ENCODE assay signal across 12 mouse cellular contexts in the genomic region with DNA sequence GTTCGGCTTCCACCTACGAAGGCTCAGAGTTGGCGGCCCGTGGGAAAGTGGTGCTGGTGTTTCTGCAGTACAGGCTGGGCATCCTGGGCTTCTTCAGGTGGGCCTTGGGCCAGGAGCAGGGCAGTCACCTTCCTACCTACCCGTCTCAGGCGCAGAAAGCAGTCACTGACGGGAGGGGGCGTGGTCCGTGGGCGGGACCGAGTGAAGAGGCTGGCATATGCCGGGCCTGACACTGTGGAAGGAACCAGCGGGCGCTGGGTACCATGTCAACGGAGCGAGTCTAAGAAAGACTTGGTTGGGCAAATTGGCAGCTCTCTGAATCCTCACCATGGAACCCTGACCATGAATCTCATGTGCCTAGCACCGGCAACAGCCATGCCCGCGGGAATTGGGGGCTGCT. TPM values are rescaled to one million over a fixed set of nuclear protein-coding genes. Genes with fewer than 3 reads are reported as not detected.
A peak's percentile ranks its signal among the peaks of the same experiment; 100 is the strongest.
DNase-seq lines count a peak whose midpoint lies in the region; ATAC-seq lines count a peak whose summit lies in the region.
"Had no signal": no experiment of that assay in that cellular context is flagged by ENCODE, and none has a peak within 500 bp of the region (broad histone marks: within the 10 kb centered on the region; RNA-seq: fewer than 3 reads in every experiment).

No protein-coding gene starts in this region.

- peaks cover 12% of the 10 kb centered on the region for H3K27me3 ChIP-seq in heart, embryonic 12.5 days (replicated peaks)
- H3K27me3 ChIP-seq in limb, embryonic 15.5 days: 0 out of 2 replicates have a peak, but pooled peaks cover 5% of the 10 kb centered on the region
- H3K27me3 ChIP-seq: forebrain, embryonic 13.5 days had no signal

- DNase-seq in heart, adult 8-10 months (ENCODE audit: low spot score): no peak
- DNase-seq in thymus, postnatal 4 days: peak; percentile 37
- no peak for DNase-seq in thymus, adult 18-20 months
- DNase-seq in right cerebral cortex, postnatal 4 days: no peak
- DNase-seq in left cerebral cortex, postnatal 10 days (ENCODE audit: extremely low spot score in 1 of 2, low spot score in 2 of 2): no peak
- DNase-seq in urinary bladder, postnatal 10 days (ENCODE audit: low spot score): no peak
- DNase-seq: kidney, adult 8-10 months; retina, postnatal 1 day had no signal

- no peaks in the 10 kb centered on the region for H3K36me3 ChIP-seq in heart, embryonic 12.5 days
- no peaks in the 10 kb centered on the region for H3K36me3 ChIP-seq in limb, embryonic 15.5 days
- H3K36me3 ChIP-seq: midbrain, embryonic 12.5 days had no signal

- no peak overlapping the region for H3K9ac ChIP-seq in heart, embryonic 12.5 days
- H3K9ac ChIP-seq in limb, embryonic 15.5 days: no peak overlapping the region
- H3K9ac ChIP-seq: forebrain, embryonic 13.5 days; midbrain, embryonic 12.5 days had no signal

- no peak for ATAC-seq in heart, embryonic 12.5 days (ENCODE audit: insufficient number of reproducible peaks, low FRiP score)
- 0 out of 2 replicates have a peak, but pooled peaks have one; percentile 44 for ATAC-seq in limb, embryonic 15.5 days (ENCODE audit: insufficient number of reproducible peaks, low FRiP score, low TSS enrichment, low read depth)
- ATAC-seq: forebrain, embryonic 13.5 days had no signal

- H3K27ac ChIP-seq in heart, embryonic 12.5 days (ENCODE audit: poor library complexity, severe bottlenecking): no peak overlapping the region
- H3K27ac ChIP-seq in limb, embryonic 15.5 days: no peak overlapping the region
- H3K27ac ChIP-seq: forebrain, embryonic 13.5 days; midbrain, embryonic 12.5 days had no signal

- intact Hi-C loops in left cerebral cortex, postnatal 10 days (cut with DNase I): no loop called here

- H3K9me3 ChIP-seq in heart, embryonic 12.5 days (replicated peaks): no peaks in the 10 kb centered on the region
- no peaks in the 10 kb centered on the region for H3K9me3 ChIP-seq in limb, embryonic 15.5 days
- H3K9me3 ChIP-seq: forebrain, embryonic 13.5 days; midbrain, embryonic 12.5 days had no signal

- WGBS in heart, embryonic 12.5 days: 25% methylated on average over 19 of the region's 19 CpGs
- 35% methylated on average over 19 of the region's 19 CpGs for WGBS in limb, embryonic 15.5 days

- H3K4me2 ChIP-seq in heart, embryonic 12.5 days: peak overlapping the region; percentile 42
- no peak overlapping the region for H3K4me2 ChIP-seq in limb, embryonic 15.5 days
- H3K4me2 ChIP-seq: forebrain, embryonic 13.5 days; midbrain, embryonic 12.5 days had no signal

- H3K4me3 ChIP-seq in heart, embryonic 12.5 days: peak overlapping the region; percentile 0; the same call in 1 of the 2 replicates
- H3K4me3 ChIP-seq in limb, embryonic 15.5 days: no peak overlapping the region
- H3K4me3 ChIP-seq: forebrain, embryonic 13.5 days; midbrain, embryonic 12.5 days had no signal

- 0 out of 2 replicates have a peak, but pooled peaks cover 4% of the 10 kb centered on the region for H3K4me1 ChIP-seq in heart, embryonic 12.5 days (replicated peaks)
- 0 out of 2 replicates have a peak, but pooled peaks cover 4% of the 10 kb centered on the region for H3K4me1 ChIP-seq in limb, embryonic 15.5 days
- H3K4me1 ChIP-seq: forebrain, embryonic 13.5 days; midbrain, embryonic 12.5 days had no signal

RNA-seq across cellular contexts. Expression of a gene that starts 10.8 kb away (rescaled TPM):
- polyA plus RNA-seq in heart, embryonic 12.5 days (2016; fragmentation: Nextera tagmentation; extraction: Ambion mirVana): not detected in 2 replicates
- total RNA-seq in heart, adult 8-10 months (2022): not detected
- polyA plus RNA-seq in limb, embryonic 15.5 days (2015; fragmentation: Nextera tagmentation; extraction: Ambion mirVana): not detected in 2 replicates
- total RNA-seq in left cerebral cortex, postnatal 10 days (2021): not detected
- polyA plus RNA-seq: midbrain, embryonic 12.5 days had no signal

RNA-seq across cellular contexts. Expression of a gene that starts 28.1 kb away (rescaled TPM):
- polyA plus RNA-seq in heart, embryonic 12.5 days (2016; fragmentation: Nextera tagmentation; extraction: Ambion mirVana): 65.3 and 67.9 TPM in 2 replicates
- 10 to 100 TPM; 19.2 to 21.8 (median 21.0) TPM for total RNA-seq in heart, adult 8-10 months (2022)
- polyA plus RNA-seq in limb, embryonic 15.5 days (2015; fragmentation: Nextera tagmentation; extraction: Ambion mirVana): 77.3 and 89.0 TPM in 2 replicates
- 10 to 100 TPM; 20.9 to 23.0 TPM for total RNA-seq in left cerebral cortex, postnatal 10 days (2021)

RNA-seq across cellular contexts. Expression of a gene that starts 58.8 kb away (rescaled TPM):
- polyA plus RNA-seq in heart, embryonic 12.5 days (2016; fragmentation: Nextera tagmentation; extraction: Ambion mirVana): not detected in 2 replicates
- under 1 TPM in 2 of 4 experiments, not detected in 2; 0.26 to 0.33 TPM for total RNA-seq in heart, adult 8-10 months (2022)
- polyA plus RNA-seq in limb, embryonic 15.5 days (2015; fragmentation: Nextera tagmentation; extraction: Ambion mirVana): not detected in 2 replicates
- not detected for total RNA-seq in left cerebral cortex, postnatal 10 days (2021)
- polyA plus RNA-seq: forebrain, embryonic 13.5 days; midbrain, embryonic 12.5 days had no signal
